Mouse (Mus musculus) midbrain, postnatal 0 days (tissue): ENCODE measurements around the gene Cotl1. TPM values are rescaled to one million over a fixed set of nuclear protein-coding genes. Genes with fewer than 3 reads are reported as not detected.
"Not testable (repeated sequence)": the region's sequence is repeated elsewhere in the genome, so short reads cannot be mapped to it uniquely, and the experiment has no call there.

Source experiments
- ATAC-seq: fragments of 200-750 bp; cut with Nextera tagmentation; 2 replicates; pipeline ENCODE4 v1.8.0; 2017; ENCODE audit warnings: moderate number of reproducible peaks, mild to moderate bottlenecking, moderate TSS enrichment, moderate library complexity; ENCODE audit not compliant: low FRiP score
- DNase-seq: peaks from one replicate; pipeline ENCODE4 v3.0.0-alpha.2; 2015; ENCODE audit warnings: low spot score
- H3K27ac ChIP-seq: fragments of 300-500 bp; sonication (generic); 2 replicates; pipeline ENCODE4 v1.5.1; 2014; ENCODE audit warnings: low read depth, mild to moderate bottlenecking, low read length, mixed read lengths
- H3K27me3 ChIP-seq: fragments of 300-500 bp; sonication (generic); 2 replicates; pipeline ENCODE4 v1.6.1; 2014; ENCODE audit warnings: low read length, control low read depth, mixed read lengths; ENCODE audit not compliant: insufficient read depth
- H3K36me3 ChIP-seq: fragments of 300-500 bp; sonication (generic); 2 replicates; pipeline ENCODE4 v1.6.1; 2014; ENCODE audit warnings: low read length, control low read depth, mixed read lengths; ENCODE audit not compliant: insufficient read depth
- H3K4me1 ChIP-seq: fragments of 300-500 bp; sonication (generic); 2 replicates; pipeline ENCODE4 v1.6.1; 2014; ENCODE audit warnings: mild to moderate bottlenecking, control low read depth, antibody characterized with exemption, low read length, mixed read lengths; ENCODE audit not compliant: insufficient read depth
- H3K4me2 ChIP-seq: fragments of 300-500 bp; sonication (generic); 2 replicates; pipeline ENCODE4 v1.6.1; 2014; ENCODE audit warnings: low read depth, mild to moderate bottlenecking, low read length, mixed read lengths; ENCODE audit not compliant: poor library complexity, severe bottlenecking
- H3K4me3 ChIP-seq: fragments of 300-500 bp; sonication (generic); 2 replicates; pipeline ENCODE4 v1.5.1; 2014; ENCODE audit warnings: low read depth, mild to moderate bottlenecking, low read length, moderate library complexity
- H3K9ac ChIP-seq: fragments of 300-500 bp; sonication (generic); replicated peaks from 2 replicates; pipeline ENCODE4 v1.6.1; 2014; ENCODE audit warnings: mild to moderate bottlenecking, low read length, moderate library complexity, mixed read lengths; ENCODE audit not compliant: poor library complexity, severe bottlenecking
- H3K9me3 ChIP-seq: fragments of 300-500 bp; sonication (generic); 2 replicates; pipeline ENCODE4 v1.6.1; 2016; ENCODE audit warnings: low read length, control low read depth
- CTCF ChIP-seq: IDR thresholded peaks from 2 replicates; pipeline ENCODE4 v1.5.1; 2016; ENCODE audit warnings: antibody characterized with exemption, mild to moderate bottlenecking
- WGBS: fragments of 180-500 bp; shearing (Covaris S2); extraction: QIAGEN DNeasy Blood & Tissue Kit; methylation state at CpG from one replicate; pipeline ENCODE4 v1.1.7; 2014; 5-methylcytosine and 5-hydroxymethylcytosine counted together
- polyA plus RNA-seq: library from polyadenylated mRNA; unstranded; fragments of >200 nt; fragmentation: Nextera tagmentation; extraction: Ambion mirVana; gene quantifications from 2 replicates; pipeline ENCODE4 v1.2.1, GENCODE M21; 2015
- total RNA-seq: library from RNA; depleted of rRNA; stranded (reverse); fragments of >200 nt; gene quantifications from 2 replicates; pipeline ENCODE4 v1.2.3, GENCODE M21; 2014

The Cotl1 gene
- total and polyA plus RNA-seq, 2 experiments from 2014 or later, result 112 to 223 TPM

DNA sequence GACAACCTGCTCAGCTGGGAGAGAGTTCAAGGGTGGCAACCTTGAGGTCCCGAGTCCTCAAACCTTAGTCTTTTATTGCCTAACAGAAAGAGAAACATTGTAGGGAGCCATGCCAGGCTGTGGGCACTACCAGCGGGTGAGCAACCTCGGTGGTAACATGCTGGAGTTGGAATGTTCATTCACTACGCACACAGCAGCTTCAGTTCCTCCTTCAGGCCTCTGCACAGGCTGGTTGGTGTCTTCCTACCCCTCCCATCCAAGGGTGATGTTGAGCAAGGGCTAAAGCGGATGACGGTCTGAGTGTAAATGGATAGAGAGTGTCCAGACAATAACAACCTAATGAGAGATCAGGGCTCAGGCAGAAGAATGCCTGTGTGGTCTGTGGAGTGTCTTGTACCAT, 17.4 kb upstream of the Cotl1 start:
- Histone ChIP-seq H3K9ac (no peak overlapping the region), H3K4me3 (no peak overlapping the region), H3K9me3 (no peaks in the 10 kb centered on the region), H3K27ac (no peak overlapping the region), H3K27me3 (no peaks in the 10 kb centered on the region), H3K4me1 (no peaks in the 10 kb centered on the region), H3K36me3 (no peaks in the 10 kb centered on the region), H3K4me2 (no peak overlapping the region)
- no peak for TF ChIP-seq CTCF
- WGBS, result 68% methylated on average over 6 of the region's 6 CpGs
- DNase-seq, result no peak
- ATAC-seq, result no peak

DNA sequence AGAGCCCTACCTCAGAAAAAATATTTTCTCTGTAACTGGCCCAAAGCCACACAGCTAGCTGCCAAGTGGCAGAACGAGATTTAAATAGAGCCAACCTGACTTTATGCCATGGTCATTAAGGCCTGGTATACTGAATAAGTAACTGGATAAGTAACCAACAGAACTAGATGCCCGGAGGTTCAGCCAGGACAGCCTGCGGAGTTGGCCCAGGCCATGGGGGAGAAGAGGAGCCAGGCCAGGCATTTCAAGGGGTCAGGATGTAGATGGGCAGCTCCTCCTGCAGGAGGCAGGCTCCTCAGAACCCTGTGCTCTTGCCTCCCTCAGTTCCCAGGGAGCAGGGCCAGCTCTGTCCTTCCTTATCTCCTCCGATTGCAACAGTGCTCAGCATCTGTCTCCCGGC, 15.3 kb upstream of the Cotl1 start:
- Histone ChIP-seq H3K4me1 (no peaks in the 10 kb centered on the region), H3K9me3 (no peaks in the 10 kb centered on the region), H3K36me3 (no peaks in the 10 kb centered on the region), H3K9ac (no peak overlapping the region), H3K4me2 (no peak overlapping the region), H3K4me3 (no peak overlapping the region), H3K27ac (no peak overlapping the region), H3K27me3 (no peaks in the 10 kb centered on the region)
- 79% methylated on average over 5 of the region's 5 CpGs for WGBS
- ATAC-seq (no peak), DNase-seq (no peak)
- TF ChIP-seq CTCF, result peak; percentile 17; the same call in 1 of the 2 replicates

DNA sequence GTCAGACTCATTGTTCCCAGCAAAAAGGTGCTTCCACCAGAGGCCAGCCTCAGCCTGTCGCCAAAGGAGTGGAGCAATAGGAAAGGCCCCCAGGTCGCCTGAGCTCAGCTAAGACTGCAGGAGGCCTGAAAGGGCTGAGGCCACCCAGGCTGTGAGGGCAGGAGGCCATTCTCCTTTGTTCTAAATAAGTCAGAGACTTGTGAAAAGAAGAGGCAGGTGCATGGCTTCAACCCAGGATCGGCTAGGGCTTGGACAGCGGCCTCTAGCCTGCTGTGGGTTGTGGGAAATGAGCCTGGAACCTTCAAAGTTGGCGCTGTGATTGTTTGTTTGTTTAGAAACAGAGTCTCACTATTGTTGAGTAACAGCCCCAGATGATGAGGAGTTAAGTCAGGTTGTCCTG, 13.7 kb upstream of the Cotl1 start:
- ATAC-seq, result no peak
- Histone ChIP-seq H3K9me3 (no peaks in the 10 kb centered on the region), H3K4me2 (no peak overlapping the region), H3K4me1 (no peaks in the 10 kb centered on the region), H3K36me3 (no peaks in the 10 kb centered on the region), H3K4me3 (no peak overlapping the region), H3K27ac (no peak overlapping the region), H3K27me3 (no peaks in the 10 kb centered on the region), H3K9ac (no peak overlapping the region)
- TF ChIP-seq CTCF, result no peak
- WGBS, result 25% methylated on average over 5 of the region's 5 CpGs
- DNase-seq, result peak; percentile 6

DNA sequence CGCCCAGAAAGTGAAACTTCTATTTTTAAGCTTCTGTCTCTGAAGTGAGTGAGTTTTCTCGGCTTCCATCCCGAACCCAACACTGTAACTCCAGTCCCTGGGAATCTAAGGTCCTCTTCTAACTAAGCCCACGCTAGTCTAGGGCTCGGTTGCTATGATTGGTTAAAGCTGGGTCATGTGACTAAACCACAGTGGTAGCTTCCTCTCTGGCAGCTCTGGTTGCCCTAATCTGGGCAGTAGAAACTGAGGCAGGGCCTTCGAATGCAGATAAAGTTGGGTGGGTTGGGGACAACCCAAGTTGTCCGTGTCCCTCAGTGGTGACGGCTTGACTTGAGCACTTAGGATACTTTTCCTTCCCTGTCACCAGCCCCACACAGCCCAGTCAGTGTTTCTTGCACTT, 13.2 kb upstream of the Cotl1 start:
- Histone ChIP-seq H3K9ac (no peak overlapping the region), H3K36me3 (no peaks in the 10 kb centered on the region), H3K4me3 (no peak overlapping the region), H3K4me2 (no peak overlapping the region), H3K27me3 (no peaks in the 10 kb centered on the region), H3K9me3 (no peaks in the 10 kb centered on the region), H3K27ac (no peak overlapping the region), H3K4me1 (no peaks in the 10 kb centered on the region)
- DNase-seq (no peak), ATAC-seq (no peak)
- no peak for TF ChIP-seq CTCF
- WGBS, result 59% methylated on average over 8 of the region's 8 CpGs

DNA sequence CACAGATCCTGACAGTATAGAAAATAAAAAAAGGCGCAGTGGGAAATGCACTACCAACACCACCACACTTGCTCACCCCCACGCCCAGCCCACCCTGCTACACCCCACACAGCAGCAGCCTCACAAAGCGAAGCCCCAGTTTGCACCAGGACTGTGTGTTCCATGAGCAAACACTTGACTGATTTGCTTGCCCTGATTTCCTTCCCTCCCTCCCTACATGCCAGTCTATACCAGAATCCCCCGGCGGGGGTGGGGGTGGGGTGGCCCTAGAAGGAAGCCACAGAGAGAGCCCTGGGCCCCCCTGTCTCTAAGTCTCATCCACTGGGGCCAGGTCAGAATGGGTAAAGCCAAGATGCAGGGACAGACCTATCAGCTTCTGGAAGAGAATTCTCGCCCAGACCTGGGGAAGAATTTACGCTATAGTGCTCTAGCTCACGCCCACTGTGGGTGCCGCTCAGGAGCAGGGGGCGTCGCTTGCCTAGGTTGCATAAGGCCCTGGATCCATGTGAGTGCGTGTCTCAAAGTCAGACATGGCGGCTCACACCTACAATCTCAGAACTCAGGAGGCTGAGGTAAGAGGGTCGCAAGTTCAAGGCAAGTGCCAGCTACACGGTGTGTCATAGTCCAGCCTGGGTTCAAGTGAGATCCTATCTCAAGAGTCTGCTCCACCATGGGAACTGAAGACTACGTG, 7.0 kb upstream of the Cotl1 start:
- DNase-seq, result no peak
- 95% methylated on average over 16 of the region's 16 CpGs for WGBS
- no peaks in the 10 kb centered on the region for H3K27me3 ChIP-seq
- TF ChIP-seq CTCF, result no peak
- no peak overlapping the region for H3K4me2 ChIP-seq
- ATAC-seq, result no peak
- H3K27ac ChIP-seq, result no peak overlapping the region
- H3K36me3 ChIP-seq, result no peaks in the 10 kb centered on the region
- no peaks in the 10 kb centered on the region for H3K9me3 ChIP-seq
- no peak overlapping the region for H3K4me3 ChIP-seq
- no peaks in the 10 kb centered on the region for H3K4me1 ChIP-seq
- no peak overlapping the region for H3K9ac ChIP-seq

DNA sequence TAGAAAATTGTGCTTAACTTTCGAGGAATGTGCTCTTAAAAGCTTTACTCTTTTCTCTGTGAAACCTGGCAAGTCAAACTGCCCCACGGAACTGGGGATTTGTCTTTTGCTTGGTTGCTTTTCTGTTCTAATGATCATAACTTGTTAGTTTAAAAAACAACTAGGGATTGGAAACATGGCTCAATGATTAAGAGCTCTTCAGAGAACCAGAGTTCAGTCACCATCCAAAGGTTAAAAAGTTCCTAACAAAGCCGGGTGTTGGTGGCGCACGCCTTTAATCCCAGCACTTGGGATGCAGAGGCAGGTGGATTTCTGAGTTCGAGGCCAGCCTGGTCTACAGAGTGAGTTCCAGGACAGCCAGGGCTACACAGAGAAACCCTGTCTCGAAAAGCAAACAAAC, 5.4 kb upstream of the Cotl1 start:
- H3K27ac ChIP-seq, ATAC-seq, DNase-seq, H3K4me2 ChIP-seq, H3K4me1 ChIP-seq, H3K9me3 ChIP-seq, H3K27me3 ChIP-seq, H3K36me3 ChIP-seq, H3K9ac ChIP-seq, H3K4me3 ChIP-seq: not testable (repeated sequence)
- WGBS, result 80% methylated on average over 7 of the region's 7 CpGs
